Mouse (Mus musculus) WW6 (cell line): Measurements from ENCODE around the gene Becn1.

Experiments used
- DNase-seq: peaks from one replicate; pipeline ENCODE4 v3.0.0-alpha.2; 2013; ENCODE audit warnings: low read depth, low spot score

The Becn1 gene

DNA sequence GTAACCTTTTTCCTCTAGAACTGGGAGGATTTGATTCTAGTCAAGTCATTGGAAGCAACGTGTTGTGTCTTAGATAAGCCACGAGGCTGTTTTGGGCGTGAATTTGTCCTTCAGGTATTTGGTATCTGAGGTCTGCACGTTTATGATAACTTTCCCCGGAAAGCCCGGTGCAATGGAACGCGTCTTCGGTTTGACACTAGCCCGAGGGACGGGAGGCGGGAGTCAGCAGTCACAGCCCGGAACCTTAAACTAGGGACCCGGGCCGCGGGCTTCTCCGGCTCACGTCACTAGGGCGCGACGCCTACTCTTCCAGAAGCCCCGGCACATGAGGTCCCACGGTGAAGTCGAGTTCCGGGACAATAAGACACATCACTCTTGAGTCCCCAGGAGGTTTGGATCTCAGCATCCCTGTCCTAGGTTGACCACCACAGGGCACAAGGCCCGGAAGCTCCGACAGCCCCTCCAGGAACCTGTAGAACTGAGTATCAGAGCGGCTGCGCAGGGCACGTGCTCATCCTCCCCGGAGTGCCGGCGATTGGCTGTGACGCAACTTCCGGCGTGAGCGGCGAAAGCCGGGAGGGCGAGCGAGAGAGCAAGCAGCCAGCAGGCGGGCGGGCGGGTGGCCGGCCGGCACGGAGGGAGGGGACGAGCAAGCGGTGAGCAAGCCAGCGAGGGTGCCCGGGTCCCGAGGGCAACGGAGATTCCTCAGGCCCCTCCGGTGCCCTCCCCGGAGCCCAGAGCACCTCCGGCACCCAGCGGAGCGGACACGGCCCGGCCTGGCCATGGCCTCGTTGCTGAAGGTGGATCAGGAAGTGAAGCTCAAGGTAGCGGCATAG is 13.8 kb upstream of the Becn1 start, which contains the start of gene Psme3:
Psme3 (plus strand) TSS at position 549 of the 836 bp plus-strand sequence.
- DNase-seq: peak; percentile 97

DNA sequence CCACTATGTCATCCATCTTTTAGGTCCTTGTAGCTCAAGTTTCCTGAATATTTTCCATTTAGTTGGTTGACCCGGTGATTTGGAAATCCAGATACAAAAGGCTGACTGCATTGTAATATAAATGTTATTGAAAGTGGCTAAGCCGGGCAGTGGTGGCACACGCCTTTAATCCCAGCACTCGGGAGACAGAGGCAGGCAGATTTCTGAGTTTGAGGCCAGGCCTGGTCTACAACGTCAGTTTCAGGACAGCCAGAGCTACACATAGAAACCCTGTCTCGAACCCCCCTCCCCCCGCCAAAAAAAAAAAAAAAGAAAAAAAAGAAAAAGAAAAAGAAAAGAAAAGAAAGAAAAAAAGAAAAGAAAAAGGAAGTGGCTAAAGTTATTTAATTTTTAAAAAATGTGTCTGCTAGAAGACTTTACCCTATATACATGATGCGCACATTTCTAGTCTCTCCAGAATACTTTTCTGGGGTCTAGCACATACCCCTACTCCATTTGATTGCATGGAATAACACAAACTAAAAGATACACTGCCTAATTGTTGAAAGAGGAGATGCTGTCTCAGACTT is 13.1 kb upstream of the Becn1 start:
- no peak for DNase-seq

- no peak for DNase-seq
Observed at GRCm38 (mm10) chr11:101314567-101314966, 12.5 kb upstream of the Becn1 start.

GRCm38 (mm10) chr11:101312150-101312549 is 10.1 kb upstream of the Becn1 start:
- DNase-seq: no peak

- no peak for DNase-seq
Observed at GRCm38 (mm10) chr11:101311083-101311482, 9.0 kb upstream of the Becn1 start.

DNA sequence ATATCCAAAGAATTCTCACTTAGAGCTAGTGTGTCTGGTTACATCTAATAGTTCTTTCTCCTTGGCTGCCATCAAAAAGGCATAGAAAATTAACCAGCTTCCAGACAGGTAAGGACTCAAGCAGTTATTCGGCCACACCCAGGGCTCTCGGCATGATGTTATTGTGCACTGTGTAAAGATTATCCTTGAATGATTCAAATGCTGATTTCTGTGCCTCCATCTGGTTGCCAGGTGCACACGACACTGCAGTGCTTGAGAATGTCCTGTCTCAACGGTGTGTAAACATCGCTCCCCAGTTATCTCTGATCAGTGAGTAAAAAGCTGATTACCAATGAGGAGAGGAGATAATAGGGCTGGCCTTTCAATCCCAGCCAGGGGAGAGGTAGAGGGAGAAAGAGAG is 5.7 kb upstream of the Becn1 start:
- DNase-seq: no peak

GRCm38 (mm10) chr11:101301299-101302003 is 635 bp downstream of the Becn1 start:
- no peak for DNase-seq

- no peak for DNase-seq
Observed at GRCm38 (mm10) chr11:101300881-101301280, 1.2 kb downstream of the Becn1 start.

DNA sequence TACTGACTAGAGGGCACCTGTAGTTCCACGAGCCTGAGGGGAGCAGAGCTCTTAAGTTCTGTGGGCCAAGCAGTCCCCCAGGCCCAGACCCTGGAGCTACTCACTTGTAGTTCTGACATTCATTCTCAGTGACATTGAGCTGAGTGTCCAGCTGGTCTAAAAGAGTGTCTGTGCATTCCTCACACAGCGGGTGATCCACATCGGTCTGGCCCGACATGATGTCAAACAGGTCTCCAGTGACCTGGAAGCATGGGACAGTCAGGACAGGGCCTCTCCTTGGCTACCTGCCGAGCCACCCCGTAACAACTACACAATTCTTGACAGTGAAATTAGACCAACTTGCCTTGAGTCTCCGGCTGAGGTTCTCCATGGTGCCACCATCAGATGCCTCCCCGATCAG is 6.9 kb downstream of the Becn1 start:
- DNase-seq: no peak

- no peak for DNase-seq
Observed at GRCm38 (mm10) chr11:101291231-101291630, 10.9 kb downstream of the Becn1 start.

GRCm38 (mm10) chr11:101287306-101287705 is 14.8 kb downstream of the Becn1 start:
- DNase-seq: no peak

DNA sequence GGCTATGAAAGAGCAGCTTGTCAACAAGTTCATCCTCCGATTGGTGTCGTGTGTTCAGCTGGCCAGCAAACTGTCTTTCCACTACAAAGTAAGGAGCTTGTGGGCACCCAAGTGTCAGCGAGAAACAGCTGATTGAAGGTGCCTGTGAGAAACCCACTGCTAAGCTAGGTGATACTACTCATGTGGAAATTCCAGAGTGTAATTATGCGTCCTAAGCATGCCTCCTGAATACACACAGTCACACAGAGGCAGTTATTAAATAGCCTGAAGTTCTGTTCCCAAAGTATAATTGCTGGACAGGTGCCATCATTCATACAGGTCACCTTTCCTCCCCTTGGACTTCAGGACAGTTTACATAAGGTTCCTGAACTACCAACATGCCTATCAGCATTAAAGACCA is 18.3 kb downstream of the Becn1 start:
- no peak for DNase-seq

DNA sequence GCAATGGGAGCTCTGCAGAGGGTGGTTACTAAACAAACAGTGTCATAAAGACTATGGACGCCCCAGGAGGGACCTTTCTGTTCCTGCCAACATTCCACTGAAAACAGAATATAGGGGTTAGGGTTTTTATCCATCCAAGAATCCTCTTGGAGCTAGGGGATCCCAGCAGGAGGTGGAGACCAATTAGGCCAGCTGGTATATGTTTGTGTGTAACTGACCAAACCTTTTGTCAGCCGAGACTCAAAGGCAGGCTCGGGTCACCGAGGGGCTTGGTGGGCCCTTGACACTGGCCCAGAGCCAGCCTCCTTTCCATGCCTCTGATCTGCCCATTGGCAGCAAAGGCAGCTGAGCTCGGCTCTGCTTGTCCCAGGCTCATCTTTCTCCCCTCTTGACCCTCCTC is 19.2 kb downstream of the Becn1 start:
- no peak for DNase-seq

- no peak for DNase-seq
Observed at GRCm38 (mm10) chr11:101280837-101281236, 21.2 kb downstream of the Becn1 start.

DNA sequence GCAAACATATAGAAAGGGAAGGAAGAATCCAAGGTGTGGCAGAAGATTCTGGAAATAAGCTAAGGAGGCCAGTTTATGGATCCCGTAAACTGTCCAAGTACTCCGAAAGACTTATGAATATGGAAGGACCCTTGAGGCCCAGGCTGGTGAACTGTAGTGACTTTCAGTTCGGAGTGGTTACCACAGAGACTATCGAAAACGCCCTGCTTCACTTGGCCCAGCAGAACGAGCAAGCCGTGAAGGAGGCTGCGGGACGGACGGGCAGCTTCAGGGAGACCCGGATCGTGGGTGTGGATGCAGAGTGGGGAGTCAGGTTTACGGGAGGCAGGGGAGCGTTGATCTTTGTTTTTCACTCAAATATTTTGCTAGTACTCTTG is 22.9 kb downstream of the Becn1 start:
- DNase-seq: no peak

DNA sequence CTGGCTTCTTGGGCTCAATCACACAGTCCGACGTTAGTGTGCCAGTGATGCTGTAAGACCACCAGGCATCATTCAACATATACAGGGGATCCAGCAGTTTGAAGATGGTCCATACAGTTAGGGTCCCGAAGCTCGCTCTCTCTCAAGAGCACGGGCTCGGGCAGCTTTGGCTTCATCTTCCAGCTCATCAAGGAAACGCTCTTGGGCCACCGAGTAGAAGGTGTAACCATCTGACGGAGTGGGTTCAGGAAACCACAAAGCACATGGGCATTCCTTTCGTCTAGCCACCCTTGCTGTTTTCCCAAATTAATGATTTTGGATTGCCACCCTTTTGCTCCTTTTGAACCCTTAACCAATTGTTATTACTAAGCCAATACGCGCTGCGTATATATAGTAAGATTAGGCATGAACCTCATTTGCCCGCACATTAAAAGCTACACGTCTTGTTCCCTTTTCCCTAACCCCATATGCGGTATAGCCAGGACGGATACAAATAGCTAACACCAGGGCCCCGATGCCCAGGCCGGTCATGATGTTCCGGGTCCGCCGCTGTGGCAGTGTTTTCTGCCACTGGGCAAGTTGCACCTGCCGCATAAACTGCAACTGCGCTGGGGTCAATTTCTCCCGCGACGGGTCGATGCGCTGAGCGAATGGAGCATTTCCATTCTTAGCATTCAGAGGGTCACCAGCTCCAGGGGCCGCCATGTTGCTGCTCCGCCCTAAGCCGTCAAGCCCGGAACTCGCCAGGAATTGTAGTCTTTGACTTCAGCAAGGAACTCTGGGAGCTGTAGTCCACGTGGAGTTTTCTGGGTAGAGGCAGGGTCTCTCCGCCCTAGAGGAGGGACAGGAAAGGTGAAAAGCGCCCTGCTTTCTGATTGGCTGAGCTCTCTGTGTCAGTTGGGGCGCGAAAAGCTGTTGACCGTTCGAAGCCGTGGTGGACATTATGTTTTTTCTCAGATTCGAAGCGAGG is 23.6 kb downstream of the Becn1 start, which contains the start of the genes Cntd1 and Coa3:
Cntd1 (plus strand) TSS at position 790 of the 970 bp plus-strand sequence.
Coa3 (minus strand) TSS at position 892 of the 970 bp plus-strand sequence.
- DNase-seq: peak; percentile 90

- no peak for DNase-seq
Observed at GRCm38 (mm10) chr11:101277381-101278222, 24.5 kb downstream of the Becn1 start.

DNA sequence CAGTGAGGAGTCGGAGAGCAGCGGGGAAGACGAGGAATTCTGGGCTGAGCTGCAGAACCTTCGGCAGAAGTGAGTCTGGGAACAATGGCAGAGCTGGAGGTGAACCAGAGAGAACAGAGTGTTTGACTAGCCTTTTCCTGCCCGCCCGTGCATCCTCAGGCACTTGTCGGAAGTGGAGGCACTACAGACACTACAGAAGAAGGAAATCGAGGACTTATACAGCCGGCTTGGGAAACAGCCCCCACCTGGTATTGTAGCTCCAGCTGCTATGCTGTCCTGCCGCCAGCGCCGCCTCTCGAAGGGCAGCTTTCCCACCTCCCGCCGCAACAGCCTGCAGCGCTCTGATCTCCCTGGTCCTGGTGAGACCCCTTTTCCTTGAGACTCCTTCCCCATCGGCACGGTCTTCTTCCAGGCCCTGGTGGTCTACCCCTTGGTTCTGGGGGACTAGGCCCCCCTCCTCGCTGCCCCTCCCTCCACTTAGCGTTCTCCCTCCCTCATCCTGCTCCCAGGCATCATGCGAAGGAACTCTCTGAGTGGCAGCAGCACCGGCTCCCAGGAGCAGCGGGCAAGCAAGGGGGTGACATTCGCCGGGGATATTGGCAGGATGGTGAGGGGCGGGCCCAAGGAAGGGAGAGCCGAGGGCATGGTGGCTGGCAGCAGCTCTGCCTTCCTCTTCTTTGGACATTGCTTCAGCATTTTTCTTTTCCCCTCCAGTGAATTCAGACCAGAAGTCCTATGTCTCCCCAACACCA is 25.6 kb downstream of the Becn1 start:
- no peak for DNase-seq

- DNase-seq: no peak
Observed at GRCm38 (mm10) chr11:101275309-101275708, 26.8 kb downstream of the Becn1 start.

DNA sequence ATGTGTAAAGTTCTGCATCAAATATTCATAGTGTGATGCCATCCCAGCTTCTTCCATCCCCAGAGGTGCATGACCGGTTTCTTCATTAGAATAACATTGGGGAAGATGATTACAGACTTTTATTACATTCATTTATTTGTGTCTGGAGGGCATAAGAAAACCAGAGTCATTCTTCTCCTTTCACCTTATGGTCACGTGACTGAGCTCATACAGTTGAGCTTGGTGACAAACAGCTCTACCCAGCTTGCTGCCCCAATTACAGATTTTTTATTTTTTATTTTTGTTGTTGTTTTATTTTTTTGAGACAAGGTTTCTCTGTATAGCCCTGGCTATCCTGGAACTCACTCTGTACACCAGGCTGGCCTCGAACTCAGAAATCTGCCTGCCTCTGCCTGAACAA is 29.6 kb downstream of the Becn1 start:
- no peak for DNase-seq
